Mouse (Mus musculus) brown adipose tissue, adult 24 weeks (tissue): ENCODE measurements around the gene Asrgl1. TPM values are rescaled to one million over a fixed set of nuclear protein-coding genes. Genes with fewer than 3 reads are reported as not detected.

ENCODE experiments used
- H3K27ac ChIP-seq: fragments of 200-500 bp; replicated peaks from 2 replicates; pipeline ENCODE4 v1.5.1; 2012; ENCODE audit warnings: low read depth, mild to moderate bottlenecking, low read length
- H3K4me1 ChIP-seq: fragments of 200-500 bp; 2 replicates; pipeline ENCODE4 v1.6.1; 2012; ENCODE audit warnings: low read length, mixed read lengths; ENCODE audit not compliant: control insufficient read depth, insufficient read depth, insufficient read length
- H3K4me3 ChIP-seq: fragments of 200-500 bp; 2 replicates; pipeline ENCODE4 v1.5.1; 2012; ENCODE audit warnings: low read depth, mild to moderate bottlenecking, low read length, moderate library complexity; ENCODE audit not compliant: insufficient read depth
- polyA plus RNA-seq: library from polyadenylated mRNA; stranded (reverse); fragments of >200 nt; gene quantifications from 2 replicates; pipeline ENCODE4 v1.2.4, GENCODE M21; 2012; ENCODE audit not compliant: missing spikeins, insufficient read depth, insufficient read length

Gene Asrgl1
- polyA plus RNA-seq, 1 experiment, result 9.2 TPM

DNA sequence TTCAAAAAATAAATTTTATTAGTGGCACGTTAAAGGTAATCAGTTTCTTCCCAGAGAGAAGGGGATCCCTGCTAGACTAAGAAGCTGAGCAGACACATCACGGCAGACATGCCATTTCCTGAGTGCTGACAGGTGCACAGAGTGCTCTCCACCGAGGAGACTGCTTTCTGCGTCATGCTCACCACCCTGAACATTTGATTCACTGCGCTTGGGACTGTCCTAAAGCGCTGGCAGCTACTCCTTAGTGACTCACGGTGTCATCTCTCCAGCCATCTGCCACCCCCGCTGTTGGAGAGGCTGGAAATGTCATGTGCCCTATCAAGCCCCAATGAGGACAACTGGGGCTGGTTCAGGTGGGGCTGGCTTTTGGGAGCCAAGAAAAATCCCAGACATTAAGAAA lies 23.4 kb downstream of the Asrgl1 start:
- Histone ChIP-seq H3K4me3 (no peak overlapping the region), H3K27ac (no peak overlapping the region), H3K4me1 (peaks cover 5% of the 10 kb centered on the region)

DNA sequence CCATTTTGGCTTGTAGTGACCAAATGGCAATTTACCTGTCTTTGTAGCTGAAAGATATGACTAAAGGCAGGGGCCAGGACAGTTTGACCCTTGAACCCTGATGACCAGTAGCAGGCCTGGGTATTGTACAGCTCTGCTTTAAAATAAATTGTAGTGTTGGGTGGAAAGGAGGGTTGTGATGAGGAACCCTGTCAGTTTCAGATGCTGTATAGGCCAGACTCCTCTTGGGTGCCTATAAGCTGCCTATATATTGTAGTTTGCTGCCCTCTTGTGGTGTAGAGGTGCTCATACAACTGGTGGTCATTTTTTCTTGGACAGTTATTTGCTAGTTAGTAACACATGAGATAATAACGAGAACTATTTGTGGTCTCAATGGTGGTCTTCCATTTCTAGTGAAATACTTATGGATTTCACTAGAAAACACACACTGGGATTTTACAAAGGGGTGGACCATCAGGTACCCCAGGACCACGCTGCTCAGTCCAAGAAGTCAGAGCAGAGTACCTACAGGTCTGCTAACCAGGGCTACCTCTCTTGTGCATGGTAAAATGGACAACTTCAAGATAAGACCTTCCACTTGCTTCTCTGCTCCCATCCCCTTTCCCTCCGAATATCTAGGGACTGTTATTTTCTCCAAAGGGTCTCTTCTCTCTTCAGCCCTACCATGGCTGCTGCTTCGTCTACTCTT lies 25.1 kb downstream of the Asrgl1 start:
- H3K27ac ChIP-seq, result no peak overlapping the region
- no peak overlapping the region for H3K4me3 ChIP-seq

DNA sequence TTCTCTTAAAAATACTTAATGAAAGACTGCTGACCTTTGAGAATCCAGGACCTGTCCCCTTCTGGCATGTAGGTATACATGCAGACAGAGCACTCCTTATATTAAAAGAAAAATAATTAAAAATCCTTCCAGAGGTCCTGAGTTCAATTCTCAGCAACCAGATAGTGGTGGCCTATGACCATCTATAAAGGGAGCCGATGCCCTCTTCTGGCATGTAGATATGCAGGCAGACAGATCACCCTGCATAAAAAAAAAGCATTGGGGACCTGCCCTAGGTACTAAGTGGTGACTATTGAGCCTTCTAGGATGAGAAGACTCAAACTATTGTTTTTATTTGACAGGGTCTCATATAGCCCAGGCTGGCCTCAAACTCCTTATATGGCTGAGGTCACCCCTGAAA lies 26.9 kb downstream of the Asrgl1 start:
- Histone ChIP-seq H3K27ac (no peak overlapping the region), H3K4me3 (no peak overlapping the region)

More for the DNA sequence above, 25.1 kb downstream of the Asrgl1 start:
- peaks cover 11% of the 10 kb centered on the region for H3K4me1 ChIP-seq

GRCm38 (mm10) chr19:9107379-9107755 lies 28.1 kb downstream of the Asrgl1 start:
- no peak overlapping the region for H3K4me3 ChIP-seq
- H3K27ac ChIP-seq, result 0 out of 2 replicates have a peak overlapping the region, but pooled peaks have one; percentile 26
- H3K4me1 ChIP-seq, result peaks cover 11% of the 10 kb centered on the region

More for the DNA sequence above, 26.9 kb downstream of the Asrgl1 start:
- H3K4me1 ChIP-seq, result peaks cover 11% of the 10 kb centered on the region

- H3K27ac ChIP-seq, result peak overlapping the region; percentile 26; the same call in 1 of the 2 replicates
- no peak overlapping the region for H3K4me3 ChIP-seq
Measured at GRCm38 (mm10) chr19:9106751-9107378, 28.6 kb downstream of the Asrgl1 start.

GRCm38 (mm10) chr19:9106096-9106495 lies 29.3 kb downstream of the Asrgl1 start:
- peaks cover 11% of the 10 kb centered on the region for H3K4me1 ChIP-seq
- no peak overlapping the region for H3K4me3 ChIP-seq
- peak overlapping the region; percentile 40; the same call in 1 of the 2 replicates for H3K27ac ChIP-seq

More at GRCm38 (mm10) chr19:9106751-9107378, 28.6 kb downstream of the Asrgl1 start:
- H3K4me1 ChIP-seq, result peaks cover 11% of the 10 kb centered on the region

- H3K27ac ChIP-seq, result 0 out of 2 replicates have a peak overlapping the region, but pooled peaks have one; percentile 40
- peaks cover 11% of the 10 kb centered on the region for H3K4me1 ChIP-seq
- no peak overlapping the region for H3K4me3 ChIP-seq
Measured at GRCm38 (mm10) chr19:9105101-9105685, 30.2 kb downstream of the Asrgl1 start.

DNA sequence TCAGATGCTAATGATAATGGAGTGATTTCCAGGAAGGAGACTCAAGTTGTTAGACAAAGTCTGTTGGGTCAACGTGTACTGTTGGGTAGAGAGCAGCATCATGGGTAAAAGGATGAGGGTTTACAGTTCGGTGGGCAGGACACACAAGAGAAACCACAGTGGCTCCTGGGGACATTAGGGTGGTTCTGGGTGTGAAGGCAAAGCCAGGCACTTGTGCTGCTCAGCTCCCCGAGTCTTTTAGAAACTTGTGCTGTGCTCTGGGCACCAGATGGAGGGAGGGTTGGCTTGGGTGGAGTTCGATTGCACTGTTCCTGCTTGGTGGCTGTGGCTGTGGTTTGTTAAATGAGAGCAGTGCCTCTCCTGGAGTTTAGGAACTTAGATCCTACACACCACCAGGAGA lies 31.4 kb downstream of the Asrgl1 start:
- Histone ChIP-seq H3K4me1 (peaks cover 11% of the 10 kb centered on the region), H3K27ac (no peak overlapping the region), H3K4me3 (no peak overlapping the region)

- no peak overlapping the region for H3K4me3 ChIP-seq
- H3K27ac ChIP-seq, result no peak overlapping the region
- H3K4me1 ChIP-seq, result peaks cover 1% of the 10 kb centered on the region; the same call in 1 of the 2 replicates
Measured at GRCm38 (mm10) chr19:9101062-9101457, 34.4 kb downstream of the Asrgl1 start.

DNA sequence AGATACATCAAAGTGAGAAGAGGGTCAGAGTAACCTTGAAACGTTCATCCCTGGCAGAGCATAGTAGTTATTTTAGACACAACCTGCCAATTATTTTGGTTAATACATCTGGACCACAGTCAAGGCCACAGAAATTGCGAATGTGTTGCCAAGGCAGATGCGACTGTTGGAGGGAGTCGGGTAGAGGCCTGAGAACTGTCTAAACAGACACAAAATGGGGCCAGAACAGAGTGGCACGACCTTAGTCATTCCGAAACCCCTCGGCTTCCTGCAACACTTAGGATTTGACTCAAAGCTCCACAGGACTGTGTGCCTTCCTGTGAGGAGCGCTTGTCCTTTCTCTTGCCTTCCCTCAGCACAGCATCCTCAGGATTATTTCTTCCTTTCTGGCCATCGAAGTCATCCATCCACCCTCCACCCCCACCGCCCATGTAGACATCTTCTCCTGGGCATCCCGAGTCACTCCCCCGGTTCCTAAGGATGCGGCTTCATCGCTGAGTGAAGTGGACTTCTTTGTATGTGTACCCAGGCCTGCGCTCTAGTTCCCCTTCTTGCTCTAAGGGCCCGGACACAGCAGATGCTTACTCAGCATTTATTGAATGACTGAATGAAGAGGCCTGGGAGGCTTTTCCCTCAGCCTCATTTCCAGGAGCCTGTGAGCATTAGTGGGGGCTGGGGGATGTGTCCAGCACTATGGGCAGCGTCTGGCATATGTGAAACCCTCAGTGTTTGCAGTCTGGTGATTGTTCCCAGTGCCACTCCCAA lies 35.0 kb downstream of the Asrgl1 start:
- Histone ChIP-seq H3K4me3 (no peak overlapping the region), H3K27ac (no peak overlapping the region), H3K4me1 (no peaks in the 10 kb centered on the region; the same call in 1 of the 2 replicates)

GRCm38 (mm10) chr19:9099751-9100150 lies 35.7 kb downstream of the Asrgl1 start:
- H3K4me3 ChIP-seq, result no peak overlapping the region
- H3K4me1 ChIP-seq, result no peaks in the 10 kb centered on the region; the same call in 1 of the 2 replicates
- H3K27ac ChIP-seq, result no peak overlapping the region

GRCm38 (mm10) chr19:9097441-9097840 lies 38.0 kb downstream of the Asrgl1 start:
- Histone ChIP-seq H3K27ac (no peak overlapping the region), H3K4me1 (no peaks in the 10 kb centered on the region; the same call in 1 of the 2 replicates), H3K4me3 (no peak overlapping the region)

DNA sequence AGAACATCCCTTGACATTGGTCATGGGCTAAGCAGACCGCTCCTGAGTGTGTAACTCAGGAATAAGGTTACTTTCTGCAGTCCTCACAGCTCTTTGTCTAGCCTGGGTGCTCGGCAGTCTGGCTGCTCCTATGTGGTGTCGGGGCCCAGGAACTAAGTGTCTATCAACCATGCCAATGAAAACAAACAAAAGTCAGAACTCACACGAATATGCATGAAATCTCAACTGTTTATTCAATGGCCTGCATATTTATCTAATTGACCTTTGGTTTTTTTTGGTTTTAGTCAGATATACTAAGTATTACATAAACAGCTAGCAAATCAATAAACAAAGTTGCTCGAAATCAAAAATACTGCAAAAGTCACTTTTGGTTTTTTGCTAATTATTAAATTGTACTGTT lies 40.3 kb downstream of the Asrgl1 start:
- Histone ChIP-seq H3K4me1 (no peaks in the 10 kb centered on the region; the same call in 1 of the 2 replicates), H3K27ac (no peak overlapping the region), H3K4me3 (no peak overlapping the region)

DNA sequence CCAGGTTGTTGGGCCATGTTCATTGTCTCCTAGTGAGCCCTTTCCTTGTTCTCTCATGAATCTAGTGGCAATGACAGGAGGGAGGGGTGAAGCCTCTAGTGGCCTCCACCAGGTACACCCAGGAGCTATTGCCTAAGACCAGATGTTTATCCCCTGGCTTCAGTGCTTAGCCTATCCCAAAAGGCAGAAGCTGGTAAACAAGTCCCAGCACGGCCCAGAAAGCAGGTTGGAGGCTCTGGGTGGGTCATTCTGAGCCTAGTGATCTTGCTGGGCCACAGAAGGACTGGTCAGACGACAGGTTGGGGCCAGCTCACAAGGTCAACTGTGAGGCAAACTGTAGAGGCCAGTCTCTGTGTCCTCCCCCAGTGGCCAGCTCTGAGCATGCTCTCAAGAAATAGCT lies 44.7 kb downstream of the Asrgl1 start:
- H3K4me3 ChIP-seq, result no peak overlapping the region
- no peaks in the 10 kb centered on the region for H3K4me1 ChIP-seq
- no peak overlapping the region for H3K27ac ChIP-seq

GRCm38 (mm10) chr19:9090191-9090590 lies 45.2 kb downstream of the Asrgl1 start:
- Histone ChIP-seq H3K27ac (no peak overlapping the region), H3K4me3 (no peak overlapping the region), H3K4me1 (no peaks in the 10 kb centered on the region)
